Mouse (Mus musculus) kidney, adult 2 months (tissue): Measurements from ENCODE around the gene Gmfb.
A peak's percentile ranks its signal among the peaks of the same experiment; 100 is the strongest.

Experiments used
- CTCF ChIP-seq: fragments of 200-500 bp; conservative IDR thresholded peaks from 2 replicates; pipeline ENCODE4 v1.5.1; 2011; ENCODE audit warnings: low read depth, mild to moderate bottlenecking, control low read depth, low read length, moderate library complexity, mixed read lengths; ENCODE audit not compliant: insufficient read depth, insufficient read length
- POLR2A ChIP-seq: fragments of 200-500 bp; IDR thresholded peaks from one replicate; pipeline ENCODE4 v1.6.1; 2011; ENCODE audit warnings: low read depth, low read length, control low read depth

- TF ChIP-seq CTCF (peak; percentile 66), POLR2A (peak; percentile 22)
These were observed 34.1 kb downstream of the Gmfb start, which contains the start of gene Cnih1 for GRCm38 (mm10) chr14:46787787-46788504.
